Mouse (Mus musculus): Measurements from ENCODE around the gene Dmpk. TPM values are rescaled to one million over a fixed set of nuclear protein-coding genes. Genes with fewer than 3 reads are reported as not detected.
A peak's percentile ranks its signal among the peaks of the same experiment; 100 is the strongest.

The Dmpk gene
- polyA plus RNA-seq, 1 experiment from 2014 or later = 91.3 TPM

DNA sequence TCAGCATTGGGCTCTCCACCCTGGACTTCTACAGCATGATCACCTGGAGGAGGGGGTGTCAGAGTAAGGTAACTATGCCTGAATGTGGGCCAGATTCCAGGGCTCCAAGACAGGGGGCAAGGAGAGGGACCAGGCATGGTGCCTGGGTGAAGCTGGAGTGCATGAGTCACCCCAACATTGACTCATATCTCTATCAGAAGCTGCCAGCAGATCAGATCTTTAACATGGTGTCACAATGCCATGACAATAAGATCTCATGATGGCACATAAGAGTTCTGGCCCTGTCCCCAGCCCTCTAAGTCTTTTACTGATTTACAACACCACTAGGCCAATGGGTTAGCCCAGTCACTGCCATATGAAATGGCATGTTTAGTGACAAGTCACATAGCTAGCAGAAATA lies 20.1 kb downstream of the Dmpk start:
- TF ChIP-seq EP300 (optimal IDR thresholded peaks at IDR 0.05) = no peak
- no peak for TF ChIP-seq CTCF (IDR thresholded peaks at IDR 0.05; ENCODE audit: low read depth)
- Histone ChIP-seq H3K4me1 (replicated peaks; ENCODE audit: control insufficient read depth, insufficient read depth) (no peaks in the 10 kb centered on the region), H3K4me2 (replicated peaks; ENCODE audit: low read depth) (no peak overlapping the region), H3K36me3 (ENCODE audit: control insufficient read depth, insufficient read depth, low read length) (no peaks in the 10 kb centered on the region), H3K4me3 (ENCODE audit: low read depth, low read length) (no peak overlapping the region), H3K27me3 (ENCODE audit: control insufficient read depth, insufficient read depth, low read length) (no peaks in the 10 kb centered on the region), H3K27ac (replicated peaks) (no peak overlapping the region), H3K9ac (ENCODE audit: low read length) (no peak overlapping the region), H3K9me3 (ENCODE audit: control insufficient read depth, low read length) (no peaks in the 10 kb centered on the region)
- DNase-seq (ENCODE audit: low spot score) (no peak), ATAC-seq (ENCODE audit: low FRiP score, low TSS enrichment) (no peak)

DNA sequence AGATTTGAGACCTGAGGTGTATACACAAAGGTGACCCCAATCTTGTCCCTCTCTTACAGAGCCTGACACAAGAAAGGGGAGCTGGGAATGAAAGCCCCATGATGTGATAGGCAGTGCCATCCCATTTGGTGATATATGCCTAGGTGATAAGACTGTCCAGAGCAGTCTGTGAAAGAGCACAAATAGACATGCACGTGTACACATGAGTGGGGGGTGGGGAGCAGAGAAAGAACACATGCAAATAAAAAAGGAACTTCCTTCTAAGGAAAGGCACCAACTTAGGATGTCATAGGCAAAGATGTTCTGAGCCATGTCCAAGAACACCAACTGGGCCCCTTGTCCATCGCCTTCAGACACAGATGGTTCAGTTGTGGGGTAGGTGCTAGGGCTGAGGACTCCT lies 20.8 kb downstream of the Dmpk start:
- Histone ChIP-seq H3K9me3 (ENCODE audit: control insufficient read depth, low read length) (no peaks in the 10 kb centered on the region), H3K4me1 (replicated peaks; ENCODE audit: control insufficient read depth, insufficient read depth) (no peaks in the 10 kb centered on the region), H3K27ac (replicated peaks) (no peak overlapping the region), H3K27me3 (ENCODE audit: control insufficient read depth, insufficient read depth, low read length) (no peaks in the 10 kb centered on the region), H3K36me3 (ENCODE audit: control insufficient read depth, insufficient read depth, low read length) (no peaks in the 10 kb centered on the region), H3K4me2 (replicated peaks; ENCODE audit: low read depth) (no peak overlapping the region), H3K4me3 (ENCODE audit: low read depth, low read length) (no peak overlapping the region), H3K9ac (ENCODE audit: low read length) (no peak overlapping the region)
- ATAC-seq (ENCODE audit: low FRiP score, low TSS enrichment) (no peak), DNase-seq (ENCODE audit: low spot score) (no peak)
- WGBS = 77% methylated on average over 2 of the region's 2 CpGs
- TF ChIP-seq CTCF (IDR thresholded peaks at IDR 0.05; ENCODE audit: low read depth) (no peak), EP300 (optimal IDR thresholded peaks at IDR 0.05) (no peak)

DNA sequence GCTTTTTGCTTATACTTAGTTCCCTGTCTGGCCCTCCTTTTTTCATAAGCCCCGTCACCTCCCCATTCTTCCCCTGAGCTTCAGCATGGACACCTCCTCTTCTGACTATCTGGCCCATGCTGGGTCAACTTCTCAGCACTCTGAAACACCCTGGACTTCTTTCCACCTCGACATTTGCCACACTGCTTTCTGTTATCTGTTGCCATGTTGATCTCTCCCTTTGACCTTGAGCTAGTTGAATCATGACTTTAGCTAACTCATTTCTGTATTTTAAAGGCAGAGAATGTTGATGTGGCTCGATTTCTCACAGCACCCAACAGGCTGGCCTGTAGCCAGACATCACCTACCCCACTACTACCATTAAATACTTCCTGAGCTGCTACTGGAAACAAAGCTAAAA lies 23.8 kb downstream of the Dmpk start:
- H3K27me3 ChIP-seq (ENCODE audit: control insufficient read depth, insufficient read depth, low read length) = no peaks in the 10 kb centered on the region
- H3K4me2 ChIP-seq (replicated peaks; ENCODE audit: low read depth) = no peak overlapping the region
- no peak overlapping the region for H3K4me3 ChIP-seq (ENCODE audit: low read depth, low read length)
- 44% methylated on average over 3 of the region's 3 CpGs for WGBS
- no peaks in the 10 kb centered on the region for H3K4me1 ChIP-seq (replicated peaks; ENCODE audit: control insufficient read depth, insufficient read depth)
- TF ChIP-seq CTCF (IDR thresholded peaks at IDR 0.05; ENCODE audit: low read depth) (no peak), EP300 (optimal IDR thresholded peaks at IDR 0.05) (no peak)
- ATAC-seq (ENCODE audit: low FRiP score, low TSS enrichment) (no peak), DNase-seq (ENCODE audit: low spot score) (no peak)
- no peaks in the 10 kb centered on the region for H3K9me3 ChIP-seq (ENCODE audit: control insufficient read depth, low read length)
- H3K36me3 ChIP-seq (ENCODE audit: control insufficient read depth, insufficient read depth, low read length) = no peaks in the 10 kb centered on the region
- H3K27ac ChIP-seq (replicated peaks) = no peak overlapping the region
- no peak overlapping the region for H3K9ac ChIP-seq (ENCODE audit: low read length)

DNA sequence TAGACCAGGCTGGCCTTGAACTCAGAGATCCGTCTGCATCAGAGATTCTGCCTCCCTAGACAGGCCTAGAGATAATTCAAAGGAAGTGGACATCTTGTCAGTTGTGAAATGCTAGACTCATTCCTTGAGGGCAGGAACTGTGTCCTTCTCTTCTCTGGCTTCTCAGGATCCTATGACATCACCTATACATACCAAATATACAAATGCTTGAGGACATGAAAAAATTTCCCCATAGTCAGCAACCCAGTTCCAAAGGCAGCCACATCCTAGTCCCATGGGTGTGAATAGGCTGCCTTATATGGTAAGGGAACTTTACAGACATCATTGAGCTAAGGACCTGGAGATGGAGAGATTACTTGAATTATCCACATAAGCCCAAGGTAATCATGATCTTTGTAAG lies 25.9 kb downstream of the Dmpk start:
- no peak overlapping the region for H3K9ac ChIP-seq (ENCODE audit: low read length)
- no peaks in the 10 kb centered on the region for H3K36me3 ChIP-seq (ENCODE audit: control insufficient read depth, insufficient read depth, low read length)
- H3K9me3 ChIP-seq (ENCODE audit: control insufficient read depth, low read length) = no peaks in the 10 kb centered on the region
- no peak overlapping the region for H3K27ac ChIP-seq (replicated peaks)
- no peak for TF ChIP-seq EP300 (optimal IDR thresholded peaks at IDR 0.05)
- TF ChIP-seq CTCF (IDR thresholded peaks at IDR 0.05; ENCODE audit: low read depth) = no peak
- 90% methylated on average over 1 of the region's 1 CpGs for WGBS
- H3K4me1 ChIP-seq (replicated peaks; ENCODE audit: control insufficient read depth, insufficient read depth) = no peaks in the 10 kb centered on the region
- H3K4me3 ChIP-seq (ENCODE audit: low read depth, low read length) = no peak overlapping the region
- no peaks in the 10 kb centered on the region for H3K27me3 ChIP-seq (ENCODE audit: control insufficient read depth, insufficient read depth, low read length)
- DNase-seq (ENCODE audit: low spot score) (no peak), ATAC-seq (ENCODE audit: low FRiP score, low TSS enrichment) (0 out of 2 replicates have a peak, but pooled peaks have one; percentile 19)
- no peak overlapping the region for H3K4me2 ChIP-seq (replicated peaks; ENCODE audit: low read depth)

DNA sequence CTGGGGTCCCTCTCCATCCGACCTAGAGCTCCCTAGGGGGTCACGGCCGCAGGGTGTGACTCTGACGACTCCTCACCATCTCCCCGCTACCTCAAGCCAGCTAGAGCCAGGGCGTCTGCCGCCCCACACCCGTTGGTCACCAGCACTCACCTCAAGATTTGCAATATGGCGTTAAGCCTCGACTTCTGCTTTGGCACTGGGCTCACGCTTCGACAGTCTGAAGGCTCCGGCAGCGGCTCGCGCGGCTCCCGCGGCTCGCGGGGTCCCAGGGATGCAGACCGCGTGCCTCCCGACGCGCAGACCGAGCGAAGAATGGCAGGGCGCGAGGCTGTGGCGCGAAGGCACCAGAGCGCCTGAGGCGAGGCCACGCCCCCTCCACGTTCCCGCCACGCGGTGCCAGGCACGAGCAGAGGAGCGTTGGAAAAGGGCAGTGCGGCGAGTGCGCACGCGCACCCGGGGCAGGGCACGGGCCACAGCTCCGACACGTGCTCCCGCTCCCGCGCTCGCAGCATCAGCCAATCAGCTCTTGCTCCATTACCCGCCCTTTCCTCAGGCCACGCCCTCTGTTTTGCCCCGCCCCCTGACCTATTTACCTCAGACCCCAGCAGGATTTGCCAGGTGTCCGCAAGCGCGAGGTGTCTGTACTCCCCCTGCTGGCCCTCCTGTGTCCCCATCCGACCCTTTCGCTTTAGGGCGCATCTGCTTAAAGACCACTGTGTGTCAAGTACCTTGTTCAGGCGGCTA lies 34.6 kb downstream of the Dmpk start, which contains the start of gene Gm4969:
TSS of gene Gm4969 (minus strand) at position 341 of the 744 bp plus-strand sequence.
- DNase-seq (ENCODE audit: low spot score) = peak; percentile 81
- 23% methylated on average over 61 of the region's 64 CpGs for WGBS
- peak within 1 kb of the TSS; percentile 18 for H3K4me2 ChIP-seq (replicated peaks; ENCODE audit: low read depth)
- no peaks in the 10 kb centered on the region; the same call in 1 of the 2 replicates for H3K4me1 ChIP-seq (replicated peaks; ENCODE audit: control insufficient read depth, insufficient read depth)
- H3K27ac ChIP-seq (replicated peaks) = no peak within 1 kb of the TSS
- H3K27me3 ChIP-seq (ENCODE audit: control insufficient read depth, insufficient read depth, low read length) = no peaks in the 10 kb centered on the region
- H3K4me3 ChIP-seq (ENCODE audit: low read depth, low read length) = 0 out of 2 replicates have a peak within 1 kb of the TSS, but pooled peaks have one; percentile 11
- no peak within 1 kb of the TSS for H3K9ac ChIP-seq (ENCODE audit: low read length)
- peak; percentile 45 for ATAC-seq (ENCODE audit: low FRiP score, low TSS enrichment)
- TF ChIP-seq CTCF (IDR thresholded peaks at IDR 0.05; ENCODE audit: low read depth) = peak; percentile 54
- TF ChIP-seq EP300 (optimal IDR thresholded peaks at IDR 0.05) = no peak
- H3K9me3 ChIP-seq (ENCODE audit: control insufficient read depth, low read length) = no peaks in the 10 kb centered on the region
- no peaks in the 10 kb centered on the region for H3K36me3 ChIP-seq (ENCODE audit: control insufficient read depth, insufficient read depth, low read length)

DNA sequence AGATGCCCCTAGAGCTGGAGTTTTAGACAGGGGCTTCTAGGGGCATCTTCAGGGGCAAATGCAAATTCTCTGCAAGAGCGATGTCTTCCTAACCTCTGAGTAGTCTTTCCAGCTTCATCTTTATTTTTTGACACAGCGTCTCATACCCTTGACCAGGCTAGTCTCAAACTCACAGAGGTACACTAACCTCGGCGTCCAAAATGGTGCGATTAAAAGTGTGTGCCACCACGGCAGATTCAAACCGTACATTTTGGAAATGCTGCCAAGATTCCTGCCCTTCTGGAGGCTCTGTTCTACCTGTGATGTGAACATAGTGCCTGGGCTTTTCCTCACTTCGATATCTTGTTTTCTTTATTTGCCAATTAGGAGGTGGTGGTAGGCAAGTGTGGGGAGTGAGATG lies 35.4 kb downstream of the Dmpk start:
- DNase-seq (ENCODE audit: low spot score) (no peak), ATAC-seq (ENCODE audit: low FRiP score, low TSS enrichment) (peak; percentile 20)
- Histone ChIP-seq H3K27ac (replicated peaks) (no peak overlapping the region), H3K9me3 (ENCODE audit: control insufficient read depth, low read length) (no peaks in the 10 kb centered on the region), H3K36me3 (ENCODE audit: control insufficient read depth, insufficient read depth, low read length) (no peaks in the 10 kb centered on the region), H3K4me3 (ENCODE audit: low read depth, low read length) (no peak overlapping the region), H3K9ac (ENCODE audit: low read length) (no peak overlapping the region), H3K4me1 (replicated peaks; ENCODE audit: control insufficient read depth, insufficient read depth) (no peaks in the 10 kb centered on the region; the same call in 1 of the 2 replicates), H3K4me2 (replicated peaks; ENCODE audit: low read depth) (no peak overlapping the region), H3K27me3 (ENCODE audit: control insufficient read depth, insufficient read depth, low read length) (no peaks in the 10 kb centered on the region)
- no peak for TF ChIP-seq EP300 (optimal IDR thresholded peaks at IDR 0.05)
- TF ChIP-seq CTCF (IDR thresholded peaks at IDR 0.05; ENCODE audit: low read depth) = no peak
- 90% methylated on average over 8 of the region's 8 CpGs for WGBS

Data from stomach, postnatal 0 days (tissue).